Mouse (Mus musculus) kidney, adult 9 months (tissue): ENCODE measurements around the gene Gm11567.
"Not testable (repeated sequence)": the region's sequence is repeated elsewhere in the genome, so short reads cannot be mapped to it uniquely, and the experiment has no call there.

ENCODE experiments used
- DNase-seq: peaks from one replicate; pipeline ENCODE4 v3.0.0; 2022

The Gm11567 gene

GRCm38 (mm10) chr11:99878887-99879286, at the start of gene Gm11567:
Gene Gm11567 (plus strand): TSS chr11:99879187.
- DNase-seq: not testable (repeated sequence)

GRCm38 (mm10) chr11:99837966-99838365, 41.0 kb upstream of the Gm11567 start, which contains the start of gene 2300003K06Rik:
Gene 2300003K06Rik (minus strand): TSS chr11:99838066.
- no peak for DNase-seq

- no peak for DNase-seq
Measured at GRCm38 (mm10) chr11:99842185-99842584, 36.8 kb upstream of the Gm11567 start.

- no peak for DNase-seq
Measured at GRCm38 (mm10) chr11:99846746-99847145, 32.2 kb upstream of the Gm11567 start.

GRCm38 (mm10) chr11:99851508-99851907, 27.5 kb upstream of the Gm11567 start, which contains the start of gene Krtap4-16:
Gene Krtap4-16 (minus strand): TSS chr11:99851608.
- DNase-seq: no peak

GRCm38 (mm10) chr11:99854121-99854520, 24.9 kb upstream of the Gm11567 start:
- DNase-seq: no peak

GRCm38 (mm10) chr11:99857617-99858016, 21.4 kb upstream of the Gm11567 start, which contains the start of gene Gm11568:
Gene Gm11568 (plus strand): TSS chr11:99857917.
- DNase-seq: no peak

- no peak for DNase-seq
Measured at GRCm38 (mm10) chr11:99858761-99859160, 20.2 kb upstream of the Gm11567 start.

- DNase-seq: not testable (repeated sequence)
Measured at GRCm38 (mm10) chr11:99864176-99864575, 14.8 kb upstream of the Gm11567 start, which contains the start of gene Gm11559. Gene Gm11559 (plus strand): TSS chr11:99864476.

GRCm38 (mm10) chr11:99873089-99873488, 5.9 kb upstream of the Gm11567 start, which contains the start of gene Krtap9-1:
Gene Krtap9-1 (plus strand): TSS chr11:99873389.
- not testable (repeated sequence) for DNase-seq

GRCm38 (mm10) chr11:99907620-99908019, 28.6 kb downstream of the Gm11567 start, which contains the start of gene Krtap31-1:
Gene Krtap31-1 (plus strand): TSS chr11:99907920.
- DNase-seq: no peak

- no peak for DNase-seq
Measured at GRCm38 (mm10) chr11:99914451-99914850, 35.5 kb downstream of the Gm11567 start, which contains the start of gene Gm11565. Gene Gm11565 (plus strand): TSS chr11:99914751.
